Mouse (Mus musculus) forebrain, postnatal 0 days (tissue): Measurements from ENCODE around the gene Adgrl4. TPM values are rescaled to one million over a fixed set of nuclear protein-coding genes. Genes with fewer than 3 reads are reported as not detected.

ENCODE experiments used
- ATAC-seq: fragments of 200-750 bp; cut with Nextera tagmentation; 2 replicates; pipeline ENCODE4 v1.8.0; 2017; ENCODE audit warnings: mild to moderate bottlenecking, moderate library complexity
- DNase-seq: peaks from one replicate; pipeline ENCODE4 v3.0.0-alpha.2; 2015
- H3K27ac ChIP-seq: fragments of 300-500 bp; sonication (generic); 2 replicates; pipeline ENCODE4 v1.5.1; 2014; ENCODE audit warnings: low read depth, mild to moderate bottlenecking, antibody characterized with exemption, low read length, moderate library complexity, mixed read lengths
- H3K27me3 ChIP-seq: fragments of 300-500 bp; sonication (generic); 2 replicates; pipeline ENCODE4 v1.6.1; 2014; ENCODE audit warnings: mild to moderate bottlenecking, low read length, mixed read lengths; ENCODE audit not compliant: insufficient read depth
- H3K36me3 ChIP-seq: fragments of 300-500 bp; sonication (generic); 2 replicates; pipeline ENCODE4 v1.6.1; 2014; ENCODE audit warnings: mild to moderate bottlenecking, moderate library complexity; ENCODE audit not compliant: insufficient read depth
- H3K4me1 ChIP-seq: fragments of 300-500 bp; sonication (generic); 2 replicates; pipeline ENCODE4 v1.6.1; 2014; ENCODE audit warnings: antibody characterized with exemption; ENCODE audit not compliant: insufficient read depth
- H3K4me2 ChIP-seq: fragments of 300-500 bp; sonication (generic); 2 replicates; pipeline ENCODE4 v1.6.1; 2014; ENCODE audit warnings: low read depth, mild to moderate bottlenecking, moderate library complexity
- H3K4me3 ChIP-seq: fragments of 300-500 bp; sonication (generic); 2 replicates; pipeline ENCODE4 v1.5.1; 2014; ENCODE audit warnings: low read depth, low read length, mixed read lengths
- H3K9ac ChIP-seq: fragments of 300-500 bp; sonication (generic); 2 replicates; pipeline ENCODE4 v1.6.1; 2014; ENCODE audit warnings: mild to moderate bottlenecking
- H3K9me3 ChIP-seq: fragments of 300-500 bp; sonication (generic); 2 replicates; pipeline ENCODE4 v1.6.1; 2016; ENCODE audit warnings: low read length
- CTCF ChIP-seq: sonication (generic); IDR thresholded peaks from 2 replicates; pipeline ENCODE4 v1.5.1; 2016; ENCODE audit warnings: antibody characterized with exemption, control low read depth, low read depth
- WGBS: fragments of 180-500 bp; shearing (Covaris S2); extraction: QIAGEN DNeasy Blood & Tissue Kit; methylation state at CpG from one replicate; pipeline ENCODE4 v1.1.7; 2014; 5-methylcytosine and 5-hydroxymethylcytosine counted together
- polyA plus RNA-seq: library from polyadenylated mRNA; unstranded; fragments of >200 nt; fragmentation: Nextera tagmentation; extraction: Ambion mirVana; gene quantifications from 2 replicates; pipeline ENCODE4 v1.2.1, GENCODE M21; 2015
- total RNA-seq: library from RNA; depleted of rRNA; stranded (reverse); fragments of >200 nt; gene quantifications from 2 replicates; pipeline ENCODE4 v1.2.3, GENCODE M21; 2014

The Adgrl4 gene
- total and polyA plus RNA-seq, 2 experiments from 2014 or later, result 11.9 to 31.7 TPM

GRCm38 (mm10) chr3:151557607-151558006 is 119.9 kb downstream of the Adgrl4 start:
- Histone ChIP-seq H3K9ac (no peak overlapping the region), H3K4me3 (no peak overlapping the region), H3K4me2 (no peak overlapping the region), H3K9me3 (no peaks in the 10 kb centered on the region), H3K27me3 (no peaks in the 10 kb centered on the region), H3K4me1 (no peaks in the 10 kb centered on the region), H3K27ac (no peak overlapping the region), H3K36me3 (no peaks in the 10 kb centered on the region)
- WGBS, result 79% methylated on average over 5 of the region's 5 CpGs
- no peak for TF ChIP-seq CTCF
- DNase-seq (no peak), ATAC-seq (no peak)

- no peaks in the 10 kb centered on the region for H3K9me3 ChIP-seq
- 80% methylated on average over 4 of the region's 4 CpGs for WGBS
- H3K4me3 ChIP-seq, result no peak overlapping the region
- H3K4me2 ChIP-seq, result no peak overlapping the region
- H3K36me3 ChIP-seq, result no peaks in the 10 kb centered on the region
- no peak for DNase-seq
- no peak overlapping the region for H3K9ac ChIP-seq
- no peaks in the 10 kb centered on the region for H3K4me1 ChIP-seq
- TF ChIP-seq CTCF, result no peak
- no peak for ATAC-seq
- no peak overlapping the region for H3K27ac ChIP-seq
- H3K27me3 ChIP-seq, result no peaks in the 10 kb centered on the region
Measured at GRCm38 (mm10) chr3:151558374-151558773, 120.7 kb downstream of the Adgrl4 start.

GRCm38 (mm10) chr3:151565664-151566621 is 128.3 kb downstream of the Adgrl4 start:
- Histone ChIP-seq H3K4me3 (no peak overlapping the region), H3K9me3 (no peaks in the 10 kb centered on the region), H3K36me3 (no peaks in the 10 kb centered on the region), H3K9ac (no peak overlapping the region), H3K27ac (peak overlapping the region; percentile 40), H3K4me2 (peak overlapping the region; percentile 21; the same call in 1 of the 2 replicates), H3K4me1 (no peaks in the 10 kb centered on the region), H3K27me3 (no peaks in the 10 kb centered on the region)
- ATAC-seq (no peak), DNase-seq (peak; percentile 52)
- 49% methylated on average over 16 of the region's 16 CpGs for WGBS
- no peak for TF ChIP-seq CTCF

GRCm38 (mm10) chr3:151566629-151567028 is 128.9 kb downstream of the Adgrl4 start:
- Histone ChIP-seq H3K27ac (no peak overlapping the region), H3K4me3 (no peak overlapping the region), H3K36me3 (no peaks in the 10 kb centered on the region), H3K9ac (no peak overlapping the region), H3K4me1 (no peaks in the 10 kb centered on the region), H3K27me3 (no peaks in the 10 kb centered on the region), H3K9me3 (no peaks in the 10 kb centered on the region), H3K4me2 (no peak overlapping the region)
- 41% methylated on average over 5 of the region's 5 CpGs for WGBS
- DNase-seq (peak; percentile 81), ATAC-seq (no peak)
- peak; percentile 71 for TF ChIP-seq CTCF

GRCm38 (mm10) chr3:151567541-151567940 is 129.9 kb downstream of the Adgrl4 start:
- H3K27me3 ChIP-seq, result no peaks in the 10 kb centered on the region
- TF ChIP-seq CTCF, result no peak
- H3K9ac ChIP-seq, result no peak overlapping the region
- no peaks in the 10 kb centered on the region for H3K4me1 ChIP-seq
- DNase-seq (no peak), ATAC-seq (no peak)
- 9% methylated on average over 3 of the region's 3 CpGs for WGBS
- H3K4me3 ChIP-seq, result no peak overlapping the region
- no peak overlapping the region for H3K4me2 ChIP-seq
- no peak overlapping the region for H3K27ac ChIP-seq
- H3K36me3 ChIP-seq, result no peaks in the 10 kb centered on the region
- H3K9me3 ChIP-seq, result no peaks in the 10 kb centered on the region

GRCm38 (mm10) chr3:151572089-151572488 is 134.4 kb downstream of the Adgrl4 start:
- Histone ChIP-seq H3K27ac (no peak overlapping the region), H3K4me3 (no peak overlapping the region), H3K27me3 (no peaks in the 10 kb centered on the region), H3K4me1 (no peaks in the 10 kb centered on the region), H3K9ac (no peak overlapping the region), H3K9me3 (no peaks in the 10 kb centered on the region), H3K36me3 (no peaks in the 10 kb centered on the region), H3K4me2 (no peak overlapping the region)
- TF ChIP-seq CTCF, result no peak
- no peak for ATAC-seq
- DNase-seq, result no peak
- 82% methylated on average over 5 of the region's 5 CpGs for WGBS

- WGBS, result 62% methylated on average over 7 of the region's 7 CpGs
Measured at GRCm38 (mm10) chr3:151575292-151575691, 137.6 kb downstream of the Adgrl4 start.

More at GRCm38 (mm10) chr3:151575292-151575691, 137.6 kb downstream of the Adgrl4 start:
- Histone ChIP-seq H3K9ac (no peak overlapping the region), H3K27ac (no peak overlapping the region), H3K27me3 (no peaks in the 10 kb centered on the region), H3K4me1 (no peaks in the 10 kb centered on the region), H3K9me3 (no peaks in the 10 kb centered on the region), H3K4me2 (no peak overlapping the region), H3K4me3 (no peak overlapping the region), H3K36me3 (no peaks in the 10 kb centered on the region)
- DNase-seq, result no peak
- no peak for TF ChIP-seq CTCF
- ATAC-seq, result no peak; the same call in 1 of the 2 replicates
